15 mouse cellular contexts compared by ENCODE assay signal in genomic region chr10:71123395-71123794, GRCm38 (mm10). TPM values are rescaled to one million over a fixed set of nuclear protein-coding genes. Genes with fewer than 3 reads are reported as not detected.
DNase-seq lines count a peak whose midpoint lies in the region.
"Had no signal": no experiment of that assay in that cellular context is flagged by ENCODE, and none has a peak within 500 bp of the region (broad histone marks: within the 10 kb centered on the region; RNA-seq: fewer than 3 reads in every experiment).

No protein-coding gene starts in this region.

- DNase-seq in adrenal gland, postnatal 14 days, result peak; percentile 54
- DNase-seq in adrenal gland, adult 18-20 months (ENCODE audit: low spot score in 2 of 2), result no peak
- DNase-seq in heart, postnatal 10 days, result peak; percentile 65 to 67
- DNase-seq in heart, adult 8-10 months (ENCODE audit: low spot score), result no peak
- peak; percentile 66 to 77 for DNase-seq in kidney, adult 8-10 months
- peak; percentile 71 to 80 for DNase-seq in kidney, postnatal 36 days
- DNase-seq in lung, postnatal 10 days, result no peak
- DNase-seq in ovary, postnatal 14 days (ENCODE audit: low spot score), result no peak
- DNase-seq: cerebellum, postnatal 10 days; lung, adult 2 months; lung, postnatal 4 days; right cerebral cortex, postnatal 25 days; thymus, postnatal 36 days had no signal

- intact Hi-C loops in heart, postnatal 10 days (cut with DNase I), result loop anchor here (5.0 kb wide), 2 partner anchors 34 to 66 kb away; partner anchors contain the start of gene Bicc1

RNA-seq across cellular contexts. Expression of gene Bicc1, which starts 36.1 kb away (rescaled TPM):
- total RNA-seq in adrenal gland, postnatal 14 days (2021), result 17.1 and 19.2 TPM in 2 replicates
- total RNA-seq in adrenal gland, adult 18-20 months (2021), result 10 to 100 TPM; 10.2 to 10.8 TPM
- 10 to 100 TPM; 33.6 to 36.8 TPM for total RNA-seq in heart, postnatal 10 days (2021)
- total RNA-seq in heart, adult 8-10 months (2022), result 10 to 100 TPM; 11.8 to 17.8 (median 14.1) TPM
- total RNA-seq: CH12.LX; granulocyte monocyte progenitor cell, adult 5-6 weeks had no signal

Comparison
In these comparisons a context has a peak if more than half of its experiments do, and no peak if none do; other contexts are left out.
1. DNase-seq: peak in adrenal gland, postnatal 14 days (single experiment), heart, postnatal 10 days (2 of 2), kidney, adult 8-10 months (2 of 2) and kidney, postnatal 36 days (2 of 2); none in adrenal gland, adult 18-20 months (0 of 2), heart, adult 8-10 months (single experiment), lung, postnatal 10 days (single experiment) and ovary, postnatal 14 days (single experiment).